Mouse (Mus musculus): ENCODE measurements around the gene Klk11.

Gene Klk11

GRCm38 (mm10) chr7:43774364-43774763 lies at the start of gene Klk11:
Gene Klk11, plus strand, starts transcription at chr7:43774604.
- CTCF ChIA-PET = no interaction called here

- CTCF ChIA-PET = no interaction called here
These were observed 26.6 kb upstream of the Klk11 start for GRCm38 (mm10) chr7:43747788-43748187.

DNA sequence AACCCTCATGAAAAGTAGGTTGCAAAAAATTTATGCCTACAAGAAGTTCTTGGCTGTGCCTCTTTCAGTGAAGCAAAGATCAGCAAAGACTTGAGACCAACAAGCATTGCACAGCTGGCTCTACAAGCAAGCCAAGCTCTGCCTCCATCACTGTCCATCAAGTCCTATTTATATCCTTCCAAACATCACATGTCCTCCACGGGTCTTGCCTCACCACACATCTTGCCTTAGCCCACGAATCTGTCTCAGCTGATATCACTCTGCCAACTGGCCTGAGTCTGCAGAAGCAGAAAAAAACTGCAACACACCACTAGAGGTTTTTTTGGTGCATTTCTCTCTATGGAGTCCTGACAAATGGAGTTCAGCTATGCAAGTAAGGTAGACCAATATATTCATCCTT lies 21.6 kb upstream of the Klk11 start:
- CTCF ChIA-PET = no interaction called here

DNA sequence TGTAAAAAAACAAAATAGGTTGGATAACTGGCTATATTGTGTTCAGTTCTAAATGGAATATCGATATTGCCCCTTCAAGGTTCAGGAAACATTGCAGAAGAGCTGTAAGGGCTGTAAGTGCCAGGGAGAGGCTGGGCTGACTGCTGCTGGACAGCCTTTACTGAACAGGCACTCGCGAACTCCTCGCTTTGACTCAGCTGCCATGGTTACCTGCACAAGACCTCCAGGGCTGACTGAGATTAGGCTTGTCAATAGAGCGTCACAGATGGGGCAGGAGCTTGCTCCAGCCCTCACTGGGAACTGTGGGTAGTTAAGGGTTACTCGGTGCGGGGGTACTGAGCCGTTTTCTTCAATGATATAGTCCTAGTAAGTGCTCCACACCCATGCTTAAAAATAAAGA lies 7.9 kb upstream of the Klk11 start:
- CTCF ChIA-PET = no interaction called here

- CTCF ChIA-PET = no interaction called here
These were observed 5.8 kb upstream of the Klk11 start, which contains the start of gene Klk12 for GRCm38 (mm10) chr7:43768597-43768996. Gene Klk12, plus strand, starts transcription at chr7:43768897.

DNA sequence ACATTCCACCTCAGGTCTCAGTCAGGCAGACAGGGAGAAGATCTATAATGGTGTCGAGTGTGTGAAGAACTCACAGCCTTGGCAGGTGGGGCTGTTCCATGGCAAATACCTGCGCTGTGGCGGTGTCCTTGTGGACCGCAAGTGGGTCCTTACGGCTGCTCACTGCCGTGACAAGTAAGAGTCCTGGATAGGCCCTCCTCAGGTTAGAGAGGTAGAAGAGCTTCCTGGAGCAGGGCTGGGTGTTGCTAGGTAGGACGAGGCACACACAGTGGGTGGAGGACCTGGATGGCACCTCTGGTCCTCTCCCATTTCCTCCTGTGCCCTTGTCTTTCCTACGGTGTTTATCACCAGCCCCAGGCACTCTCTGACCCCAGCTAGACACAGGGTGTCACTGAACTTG lies 4.8 kb upstream of the Klk11 start:
- CTCF ChIA-PET = no interaction called here

GRCm38 (mm10) chr7:43770701-43771100 lies 3.7 kb upstream of the Klk11 start:
- CTCF ChIA-PET = no interaction called here

- CTCF ChIA-PET = no interaction called here
These were observed 2.5 kb upstream of the Klk11 start for GRCm38 (mm10) chr7:43771916-43772315.

DNA sequence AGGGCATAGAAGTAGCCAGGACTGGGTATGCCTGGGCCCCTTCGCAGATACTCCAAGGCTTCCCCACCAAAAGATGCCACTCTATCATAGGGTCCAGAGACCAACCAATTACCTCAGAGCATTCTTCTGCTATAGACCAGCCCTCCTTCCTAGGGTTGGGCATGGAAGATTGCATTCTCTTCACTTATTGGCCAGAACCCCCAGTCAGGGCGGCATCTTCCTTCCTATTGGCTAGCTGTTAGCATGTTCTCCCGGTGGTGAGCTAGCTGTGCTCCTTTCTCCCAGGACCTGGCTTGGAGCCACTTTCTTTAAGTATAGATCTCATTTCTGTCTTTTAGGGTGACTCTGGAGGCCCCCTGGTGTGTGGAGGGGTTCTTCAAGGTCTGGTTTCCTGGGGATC lies 1.5 kb upstream of the Klk11 start:
- CTCF ChIA-PET = no interaction called here

DNA sequence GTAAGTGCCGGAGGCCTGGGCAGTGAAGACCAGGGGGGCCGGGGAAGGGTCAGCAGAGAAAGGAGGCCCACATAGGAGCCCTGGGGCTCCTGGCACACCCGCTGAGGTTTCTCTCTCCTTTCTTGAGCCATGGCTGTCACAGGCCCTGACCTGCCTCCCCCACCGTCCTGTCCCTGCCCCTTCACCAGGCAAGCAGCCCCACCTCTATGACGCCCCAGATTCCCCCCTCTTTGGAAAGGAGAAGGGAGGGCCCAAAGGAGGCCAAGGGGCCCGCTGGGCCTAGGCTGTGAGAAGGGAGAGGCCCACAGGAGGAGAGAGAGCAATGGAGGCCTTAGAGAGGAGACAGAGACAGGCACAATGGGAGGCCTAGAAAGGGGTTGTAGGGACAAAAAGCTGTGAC lies 398 bp downstream of the Klk11 start:
- CTCF ChIA-PET = no interaction called here

GRCm38 (mm10) chr7:43775311-43776057 lies 1.1 kb downstream of the Klk11 start:
- CTCF ChIA-PET = no interaction called here

GRCm38 (mm10) chr7:43776506-43776905 lies 2.1 kb downstream of the Klk11 start:
- CTCF ChIA-PET = no interaction called here

GRCm38 (mm10) chr7:43777423-43777822 lies 3.0 kb downstream of the Klk11 start:
- CTCF ChIA-PET = no interaction called here

DNA sequence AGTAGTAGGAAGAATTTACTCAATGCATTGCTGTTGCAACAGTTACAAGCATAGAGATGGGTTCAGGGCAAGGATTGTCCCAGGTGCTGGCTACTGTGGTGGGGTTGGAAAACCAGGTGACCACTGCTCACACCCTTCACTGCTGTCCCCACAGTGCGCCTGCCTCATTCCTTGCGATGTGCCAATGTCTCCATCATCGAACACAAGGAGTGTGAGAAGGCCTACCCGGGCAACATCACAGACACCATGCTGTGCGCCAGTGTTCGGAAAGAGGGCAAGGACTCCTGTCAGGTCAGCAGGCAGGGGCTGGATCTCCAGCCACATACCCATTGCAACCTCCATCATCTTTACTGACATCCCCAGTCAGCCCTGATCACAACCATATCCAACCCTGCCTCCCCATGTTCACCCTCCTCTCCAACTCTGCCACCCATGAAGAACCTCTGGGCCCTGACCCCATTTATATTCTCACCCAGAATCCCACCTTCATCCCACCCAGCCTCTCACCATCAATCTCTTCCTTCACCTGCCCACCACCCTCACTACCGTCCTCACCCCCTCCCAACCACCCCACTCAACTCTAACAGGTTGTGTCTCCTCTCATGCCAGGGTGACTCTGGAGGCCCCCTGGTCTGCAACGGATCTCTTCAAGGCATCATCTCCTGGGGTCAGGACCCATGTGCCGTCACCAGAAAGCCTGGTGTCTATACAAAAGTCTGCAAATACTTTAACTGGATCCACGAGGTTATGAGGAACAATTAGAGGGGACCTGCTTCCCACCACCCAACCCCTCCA lies 4.0 kb downstream of the Klk11 start:
- CTCF ChIA-PET = no interaction called here

GRCm38 (mm10) chr7:43780241-43780640 lies 5.8 kb downstream of the Klk11 start:
- CTCF ChIA-PET = no interaction called here

- CTCF ChIA-PET = no interaction called here
These were observed 6.3 kb downstream of the Klk11 start, which contains the start of gene Klk10 for GRCm38 (mm10) chr7:43780746-43781145. Gene Klk10, plus strand, starts transcription at chr7:43781035.

- CTCF ChIA-PET = interaction anchor here (0.5 kb wide), 1 partner anchor 36 kb away, joined by 7 read pairs; no protein-coding TSS in a partner anchor
These were observed 7.1 kb downstream of the Klk11 start for GRCm38 (mm10) chr7:43781541-43781940.

DNA sequence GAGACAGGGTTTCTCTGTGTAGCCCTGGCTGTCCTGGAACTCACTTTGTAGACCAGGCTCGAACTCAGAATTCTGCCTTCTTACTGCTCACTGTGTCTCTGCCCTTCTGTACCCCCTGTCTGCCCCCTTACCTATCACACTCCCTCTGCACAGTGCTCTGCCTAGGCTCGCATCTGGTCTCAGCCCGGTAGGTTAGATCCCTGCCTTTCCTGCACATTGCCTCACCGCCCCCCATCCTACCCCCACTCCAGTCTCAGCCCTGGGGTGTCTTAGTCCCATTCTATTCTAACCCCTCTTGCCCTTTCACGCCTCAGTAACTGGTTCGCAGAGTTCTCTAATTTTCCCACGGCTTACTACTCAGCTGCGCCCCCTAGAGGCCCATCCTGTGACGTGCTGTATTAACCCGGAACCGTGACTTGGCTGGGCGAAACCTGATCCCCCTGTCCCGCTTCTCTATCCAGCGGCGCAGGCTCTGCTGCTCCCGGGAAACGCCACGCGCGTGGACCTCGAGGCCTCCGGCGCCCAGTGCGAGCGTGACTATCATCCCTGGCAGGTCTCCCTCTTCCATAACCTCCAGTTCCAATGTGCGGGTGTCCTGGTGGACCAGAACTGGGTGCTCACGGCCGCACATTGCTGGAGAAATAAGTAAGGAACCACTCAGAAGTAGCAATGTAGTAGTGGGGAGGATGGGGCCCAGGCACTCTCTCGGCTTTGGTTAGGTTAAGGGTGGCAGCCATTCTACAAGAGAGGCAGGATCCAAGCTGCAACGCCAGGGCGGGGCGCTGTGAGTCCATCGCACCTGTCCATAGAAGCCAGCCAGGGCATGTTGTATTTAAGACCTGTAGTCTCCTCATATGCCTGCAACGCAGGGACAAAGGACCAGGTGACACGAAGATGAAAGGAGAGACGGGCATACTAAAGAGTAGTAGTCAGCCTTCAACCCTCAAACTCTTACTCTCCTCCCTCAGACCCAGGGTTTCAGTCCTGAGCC lies 8.2 kb downstream of the Klk11 start:
- CTCF ChIA-PET = interaction anchor here (0.7 kb wide), 1 partner anchor 62 kb away, joined by 3 read pairs; no protein-coding TSS in a partner anchor

- CTCF ChIA-PET = no interaction called here
These were observed 10.9 kb downstream of the Klk11 start for GRCm38 (mm10) chr7:43785286-43785685.

- CTCF ChIA-PET = no interaction called here
These were observed 13.7 kb downstream of the Klk11 start for GRCm38 (mm10) chr7:43788096-43788495.

GRCm38 (mm10) chr7:43789295-43789694 lies 14.9 kb downstream of the Klk11 start:
- CTCF ChIA-PET = no interaction called here

GRCm38 (mm10) chr7:43791591-43791990 lies 17.2 kb downstream of the Klk11 start, which contains the start of gene Klk9:
Gene Klk9, plus strand, starts transcription at chr7:43791891.
- CTCF ChIA-PET = no interaction called here
